Mouse (Mus musculus) urinary bladder, postnatal 4 days (tissue): ENCODE measurements around the gene Cyp2d10.

Source experiments
- DNase-seq, 2 experiments: peaks; one replicate each; pipeline ENCODE4 v3.0.0; 2021 to 2022; ENCODE audit warnings: low spot score in 2 of 2

Gene Cyp2d10

GRCm38 (mm10) chr15:82361459-82362018 is 45.5 kb downstream of the Cyp2d10 start:
- peak in 1 of 2 experiments; percentile 54 for DNase-seq

- DNase-seq = no peak
These were observed 48.3 kb downstream of the Cyp2d10 start for GRCm38 (mm10) chr15:82358431-82359260.

GRCm38 (mm10) chr15:82354126-82354945 is 52.7 kb downstream of the Cyp2d10 start, which contains the start of gene Ndufa6:
Ndufa6 (minus strand) TSS chr15:82354322.
- peak; percentile 96 to 98 for DNase-seq

GRCm38 (mm10) chr15:82353745-82354113 is 53.3 kb downstream of the Cyp2d10 start:
- DNase-seq = no peak

- DNase-seq = no peak
These were observed 53.8 kb downstream of the Cyp2d10 start for GRCm38 (mm10) chr15:82353078-82353744.
